In genomic region chr4:15713641-15714040, GRCm38 (mm10) we compare ENCODE assay signal across 22 mouse cellular contexts.
A peak's percentile ranks its signal among the peaks of the same experiment; 100 is the strongest.
DNase-seq lines count a peak whose midpoint lies in the region; TF ChIP-seq lines count a peak whose summit lies in the region.
"Had no signal": no experiment of that assay in that cellular context is flagged by ENCODE, and none has a peak within 500 bp of the region (broad histone marks: within the 10 kb centered on the region; RNA-seq: fewer than 3 reads in every experiment).

No protein-coding gene starts in this region.

- no peak for TF ChIP-seq POLR2A in kidney, adult 2 months (IDR thresholded peaks at IDR 0.05; ENCODE audit: low read depth, low read length)

- no peaks in the 10 kb centered on the region; the same call in 1 of the 2 replicates for H3K27me3 ChIP-seq in kidney, adult 2 months (replicated peaks; ENCODE audit: control insufficient read depth, insufficient read depth, low read length)
- H3K27me3 ChIP-seq: CH12.LX; heart, embryonic 12.5 days; liver, embryonic 15.5 days; lung, embryonic 15.5 days; neural tube, embryonic 15.5 days; Patski had no signal

- no peaks in the 10 kb centered on the region for H3K4me1 ChIP-seq in kidney, adult 2 months (ENCODE audit: control insufficient read depth, insufficient read depth, low read length)
- H3K4me1 ChIP-seq: embryonic facial prominence, embryonic 10.5 days; heart, embryonic 12.5 days; hindbrain, embryonic 10.5 days; liver, embryonic 15.5 days; lung, embryonic 15.5 days; neural tube, embryonic 15.5 days had no signal

- no peak overlapping the region for H3K4me3 ChIP-seq in gastrocnemius, adult 2 months
- H3K4me3 ChIP-seq in kidney, adult 2 months (ENCODE audit: insufficient read depth, low read depth, low read length) = no peak overlapping the region
- H3K4me3 ChIP-seq: embryonic facial prominence, embryonic 10.5 days; heart, embryonic 12.5 days; hindbrain, embryonic 10.5 days; liver, embryonic 15.5 days; lung, embryonic 15.5 days; neural tube, embryonic 15.5 days had no signal

- H3K27ac ChIP-seq in gastrocnemius, adult 2 months = no peak overlapping the region
- no peak overlapping the region for H3K27ac ChIP-seq in kidney, adult 2 months (ENCODE audit: insufficient read depth, low read depth, low read length)
- H3K27ac ChIP-seq: embryonic facial prominence, embryonic 10.5 days; hindbrain, embryonic 10.5 days; liver, embryonic 15.5 days; lung, embryonic 15.5 days; neural tube, embryonic 15.5 days; stomach, postnatal 0 days had no signal

- intact Hi-C loops in gastrocnemius, adult 2 months (cut with DNase I) = no loop called here
- intact Hi-C loops in gastrocnemius, postnatal 14 days (cut with DNase I; ENCODE audit: low total_unique reads) = no loop called here

- DNase-seq in gastrocnemius, adult 2 months = peak; percentile 64
- no peak for DNase-seq in gastrocnemius, postnatal 14 days
- peak; percentile 8 for DNase-seq in brain, adult 2 months (ENCODE audit: low read depth, low spot score)
- peak; percentile 30 for DNase-seq in kidney, adult 2 months
- DNase-seq in kidney, postnatal 14 days = peak; percentile 18
- DNase-seq in lung, postnatal 4 days = no peak
- DNase-seq in natural killer cell, adult 2 months (ENCODE audit: low spot score in 2 of 2) = no peak
- DNase-seq: adrenal gland, adult 2 months; B cell, adult 2 months; heart, adult 18-20 months; heart, postnatal 10 days; lung, postnatal 36 days had no signal

- H3K36me3 ChIP-seq in kidney, adult 2 months (ENCODE audit: control insufficient read depth, insufficient read depth, low read length) = no peaks in the 10 kb centered on the region
- H3K36me3 ChIP-seq: embryonic facial prominence, embryonic 10.5 days; G1E; heart, embryonic 12.5 days; hindbrain, embryonic 10.5 days; liver, embryonic 15.5 days; lung, embryonic 15.5 days; neural tube, embryonic 15.5 days had no signal

- no peak for TF ChIP-seq CTCF in gastrocnemius, adult 2 months (IDR thresholded peaks at IDR 0.05)
- TF ChIP-seq CTCF in kidney, adult 2 months (conservative IDR thresholded peaks at IDR 0.05; ENCODE audit: insufficient read depth, insufficient read length, low read depth, low read length) = no peak

- 49% methylated on average over 12 of the region's 12 CpGs for WGBS in kidney, adult 2 months

Comparison
In these comparisons a context has a peak if more than half of its experiments do, and no peak if none do; other contexts are left out.
1. DNase-seq: peak in gastrocnemius, adult 2 months (single experiment), brain, adult 2 months (single experiment), kidney, adult 2 months (single experiment) and kidney, postnatal 14 days (single experiment); none in gastrocnemius, postnatal 14 days (single experiment), lung, postnatal 4 days (0 of 2) and natural killer cell, adult 2 months (0 of 2).